Mouse (Mus musculus) liver, adult (tissue): ENCODE data around the gene Lgals2.

ENCODE experiments used
- GATA4 ChIP-seq: IDR thresholded peaks from 2 replicates; pipeline ENCODE4 v1.6.1; 2014; ENCODE audit warnings: mild to moderate bottlenecking, low read length; ENCODE audit not compliant: insufficient replicate concordance

Lgals2 gene

DNA sequence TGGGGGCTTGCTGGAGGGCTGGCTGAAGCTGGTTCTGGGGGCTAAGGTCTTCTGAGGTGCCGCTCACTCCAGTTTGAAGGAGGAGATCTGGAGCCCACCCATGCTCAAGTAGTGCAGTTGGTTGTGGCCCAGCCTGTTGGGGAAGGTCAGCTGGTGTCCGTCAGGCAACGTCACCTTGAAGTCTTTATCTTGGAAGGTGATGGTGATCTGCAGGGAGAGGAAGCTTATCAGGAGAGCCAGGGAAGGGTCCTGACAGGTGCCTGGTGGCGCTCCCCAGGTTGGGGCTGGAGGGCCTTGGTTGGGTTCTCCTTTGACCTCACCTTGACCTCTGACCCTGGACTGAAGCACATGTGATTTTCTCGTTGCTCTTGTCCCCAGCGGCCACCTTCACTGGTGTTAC is 4.4 kb downstream of the Lgals2 start:
- no peak for TF ChIP-seq GATA4

DNA sequence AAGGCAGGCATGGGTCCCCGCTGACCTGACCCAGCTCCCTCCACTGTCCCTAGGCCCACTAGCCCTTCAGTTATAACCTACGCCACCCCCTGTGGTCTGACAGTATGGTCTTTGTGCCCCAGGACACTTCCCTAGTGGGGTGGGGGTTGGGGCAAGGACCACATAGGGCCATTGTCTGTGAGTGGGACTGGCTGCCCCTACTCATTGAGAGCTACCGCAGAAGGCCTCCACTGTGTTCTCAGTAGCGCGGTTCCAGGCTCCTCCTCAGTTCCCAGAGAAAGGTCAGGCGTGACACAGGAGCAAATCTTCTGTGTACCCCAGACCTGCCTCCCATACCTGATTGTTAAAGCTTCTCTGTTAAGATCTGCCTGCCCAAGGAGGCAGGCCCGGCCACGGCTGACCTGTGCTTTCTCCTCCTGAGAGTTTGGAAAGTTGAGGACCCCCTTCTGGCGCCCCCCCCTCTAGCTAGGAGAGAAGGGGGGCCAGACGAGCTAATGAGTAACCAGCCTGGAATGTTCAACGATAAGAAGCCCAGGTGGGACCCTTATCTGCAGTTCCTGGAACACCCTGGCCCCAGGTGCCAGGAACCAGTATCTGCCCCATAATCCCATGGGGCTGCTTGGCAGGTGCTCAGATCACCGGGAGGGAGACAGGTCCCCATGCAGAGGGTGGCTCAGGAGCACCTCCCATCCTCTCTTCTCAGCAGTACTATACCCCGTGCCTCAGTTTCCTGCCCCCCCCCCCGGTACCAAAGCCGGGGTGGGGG is 5.1 kb downstream of the Lgals2 start:
- no peak for TF ChIP-seq GATA4

DNA sequence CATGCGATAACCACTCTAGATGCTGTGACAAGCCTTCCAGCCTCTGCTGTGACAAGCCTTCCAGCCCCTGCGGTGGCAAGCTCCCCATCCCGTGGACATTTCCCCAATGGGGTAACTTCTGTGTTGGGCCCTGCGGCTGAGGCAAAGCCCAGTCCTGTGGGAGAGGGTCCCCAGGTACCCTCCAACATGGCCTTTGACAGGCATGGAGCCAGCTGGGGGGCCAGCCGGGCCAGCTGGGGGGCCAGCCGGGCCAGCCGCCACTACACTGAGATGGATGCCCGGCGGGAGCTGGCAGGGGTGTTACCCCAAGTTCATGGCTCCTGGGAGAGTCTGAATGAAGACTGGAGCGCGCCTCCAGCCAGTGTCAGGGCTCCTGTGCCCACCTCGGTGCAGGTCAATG is 5.8 kb downstream of the Lgals2 start:
- TF ChIP-seq GATA4, result no peak

DNA sequence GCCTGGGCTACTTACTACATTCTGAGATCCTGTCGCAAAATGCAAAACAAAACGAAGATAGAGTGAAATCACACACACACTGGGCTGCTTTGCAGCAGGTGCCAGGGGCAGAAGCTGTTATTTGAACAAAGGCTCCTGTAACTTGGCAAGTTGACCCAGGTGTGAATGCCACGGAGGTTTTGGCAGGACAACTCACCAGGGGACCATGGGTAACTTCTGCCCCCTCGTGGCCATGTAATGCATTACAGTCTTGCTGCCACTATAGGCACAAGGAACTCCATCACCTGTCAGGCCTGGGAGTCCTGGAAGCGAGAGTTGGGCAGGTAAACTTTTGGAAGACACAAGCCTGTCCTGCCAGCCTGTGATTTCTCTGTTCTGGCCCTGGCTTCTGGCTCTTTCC is 6.9 kb downstream of the Lgals2 start:
- TF ChIP-seq GATA4, result no peak

DNA sequence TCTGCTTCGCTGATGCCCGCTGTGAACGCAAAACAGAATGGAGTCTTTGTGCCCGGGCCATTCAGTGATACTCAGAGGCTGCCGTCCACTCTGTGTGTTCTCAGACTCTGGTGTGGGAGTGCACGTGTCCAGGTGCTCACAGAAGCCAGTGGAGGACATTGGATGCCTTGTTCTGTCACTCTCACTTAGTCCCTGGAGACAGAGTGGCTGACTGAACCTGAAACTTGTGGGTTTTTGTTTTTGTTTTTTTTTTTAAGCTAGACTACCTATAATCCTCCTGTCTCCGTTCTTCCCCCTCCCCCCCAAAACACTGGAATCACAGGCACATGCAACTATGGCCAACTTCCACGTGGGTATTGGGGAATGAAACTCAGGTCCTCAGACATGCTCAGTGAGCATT is 9.0 kb downstream of the Lgals2 start:
- TF ChIP-seq GATA4, result no peak

DNA sequence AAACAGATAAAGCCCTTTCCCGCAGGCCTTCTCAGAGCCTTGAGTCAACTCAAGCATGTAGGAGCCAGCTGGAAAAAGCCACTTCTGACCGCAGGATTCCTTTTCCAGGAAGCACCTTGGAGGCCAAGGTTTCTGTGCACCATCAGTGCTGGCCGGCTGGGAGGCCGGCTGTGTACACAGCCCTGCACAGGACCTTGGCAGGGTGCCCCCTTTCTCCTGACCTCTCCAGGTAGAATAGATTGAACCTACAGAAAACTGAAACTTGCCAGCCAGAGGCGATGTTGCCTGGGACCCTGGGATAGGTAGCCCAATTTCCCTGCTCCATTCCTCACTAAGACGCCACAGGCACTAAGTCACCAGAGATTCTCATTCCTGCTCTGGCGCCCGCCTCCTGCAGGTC is 9.5 kb downstream of the Lgals2 start:
- TF ChIP-seq GATA4, result no peak

DNA sequence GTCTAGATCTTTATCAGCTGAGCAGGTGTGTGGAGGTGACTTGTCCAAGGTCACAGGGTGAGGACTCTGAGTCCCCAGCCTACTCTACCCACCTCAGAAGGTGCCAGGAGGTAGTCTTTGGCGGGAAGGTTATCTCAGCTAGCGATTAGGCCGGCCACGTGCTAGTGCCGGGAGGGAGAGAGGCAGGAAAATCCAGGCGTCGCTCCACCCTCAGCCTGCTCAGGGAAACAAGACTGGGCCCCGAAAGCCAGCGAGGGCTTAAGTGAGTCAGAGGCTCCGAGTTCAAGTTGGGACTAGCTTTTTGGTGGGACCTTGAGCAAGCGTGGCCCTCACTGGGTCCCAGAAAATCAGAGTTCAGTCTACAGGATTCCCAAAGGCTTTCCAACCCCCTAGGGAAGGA is 10.0 kb downstream of the Lgals2 start:
- peak; percentile 94 for TF ChIP-seq GATA4

DNA sequence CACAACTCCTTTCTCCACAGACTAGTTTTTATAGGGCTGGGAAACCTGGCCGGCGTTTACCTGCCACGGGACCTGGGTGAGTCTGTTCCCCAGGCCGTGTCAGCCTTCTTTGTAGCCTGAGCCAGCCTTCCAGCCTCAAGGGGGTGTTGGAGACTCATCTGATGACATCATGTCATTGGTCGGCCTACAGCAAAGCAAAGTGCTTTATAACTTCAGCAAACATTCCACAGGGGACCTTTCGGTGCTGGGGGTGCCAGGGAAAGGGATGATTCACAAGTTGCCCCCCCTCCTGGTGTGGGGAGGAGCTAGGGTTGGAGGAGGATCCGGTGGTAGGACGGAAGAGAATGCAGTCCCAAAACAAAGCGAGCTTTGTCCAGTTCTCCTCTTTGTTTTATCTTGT is 10.5 kb downstream of the Lgals2 start:
- TF ChIP-seq GATA4, result no peak

DNA sequence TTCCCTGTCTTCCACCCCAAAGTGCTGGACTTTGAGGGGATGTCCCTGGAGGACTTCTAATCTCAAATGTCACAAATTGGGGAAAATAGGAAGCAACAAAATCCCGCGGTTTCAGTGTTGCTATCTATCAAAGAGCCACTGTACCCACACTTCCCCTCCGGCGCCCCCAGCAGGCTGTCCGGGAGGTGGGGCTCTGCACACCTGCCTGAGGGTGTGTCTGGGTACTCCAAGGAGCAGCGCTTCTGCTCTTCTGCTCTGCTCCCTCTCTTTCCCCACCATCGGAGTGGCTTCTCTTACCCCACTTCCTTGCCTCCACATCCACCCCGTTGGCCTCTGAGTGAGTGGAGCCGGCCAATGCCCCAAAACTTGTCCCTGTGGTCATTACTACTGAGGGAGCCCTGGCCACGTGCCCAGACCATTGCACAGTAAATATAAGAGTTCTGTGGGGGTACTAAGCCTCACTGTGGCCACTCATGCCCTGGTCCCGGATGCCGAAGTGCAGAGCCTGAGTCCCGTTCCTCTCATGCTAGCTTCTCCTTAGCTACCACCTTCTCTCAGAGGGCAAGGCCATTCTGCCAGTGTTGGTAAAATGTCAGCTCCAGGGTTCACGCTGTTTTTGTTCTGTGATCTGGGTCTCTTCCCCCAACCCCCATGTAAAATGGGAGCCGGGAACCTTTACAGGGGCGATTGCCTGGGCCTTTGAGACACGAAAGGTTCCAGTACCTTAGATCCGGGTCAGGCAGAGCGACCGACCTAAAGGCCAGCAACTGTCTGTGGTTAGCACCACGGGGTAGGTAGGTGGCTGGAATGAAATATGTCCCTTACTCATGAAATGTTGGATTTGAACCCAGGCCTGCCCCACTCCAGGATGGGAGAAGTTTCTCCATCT is 11.5 kb downstream of the Lgals2 start:
- no peak for TF ChIP-seq GATA4

DNA sequence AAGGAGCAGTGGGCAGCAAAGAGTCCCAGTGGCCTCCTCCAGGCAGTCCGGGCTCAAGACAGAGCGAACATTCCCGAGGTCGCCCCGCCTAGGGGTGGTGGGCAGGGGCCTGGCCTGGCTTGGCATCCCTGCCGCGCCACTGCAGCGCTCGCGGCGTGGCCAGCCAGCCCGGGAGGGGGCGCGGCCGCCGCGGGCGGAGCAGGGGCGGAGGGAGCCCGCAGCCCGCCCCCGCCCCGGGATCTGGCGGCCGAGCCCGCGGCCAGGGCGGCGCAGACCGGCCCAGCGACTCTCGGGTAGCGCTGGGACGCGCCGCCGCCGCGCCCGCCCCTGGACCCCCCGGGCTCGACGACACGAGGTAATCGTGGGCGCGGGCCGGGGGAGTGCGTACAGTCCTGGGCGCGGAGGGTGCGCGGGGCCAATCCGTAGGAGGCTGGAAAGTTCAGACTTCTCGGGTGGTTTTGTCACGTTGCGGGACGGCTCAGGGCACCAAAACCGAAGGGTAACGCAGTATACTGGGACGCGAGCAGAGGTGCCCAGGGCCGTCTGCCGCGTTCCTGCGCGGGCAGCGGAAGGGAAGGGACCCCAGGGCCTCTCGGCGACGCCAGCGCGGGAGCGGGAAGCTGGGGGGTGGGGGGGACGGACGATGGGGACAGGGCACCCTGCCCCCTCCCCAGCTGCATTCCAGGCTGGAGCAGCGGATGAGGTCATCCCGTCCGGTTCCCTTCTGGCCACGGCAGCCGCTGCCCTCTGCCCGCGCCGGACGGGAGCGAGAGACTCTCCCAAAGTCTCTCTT is 12.8 kb downstream of the Lgals2 start, which contains the start of gene Cdc42ep1:
Cdc42ep1 (plus strand) TSS at position 254 of the 793 bp plus-strand sequence.
- no peak for TF ChIP-seq GATA4

DNA sequence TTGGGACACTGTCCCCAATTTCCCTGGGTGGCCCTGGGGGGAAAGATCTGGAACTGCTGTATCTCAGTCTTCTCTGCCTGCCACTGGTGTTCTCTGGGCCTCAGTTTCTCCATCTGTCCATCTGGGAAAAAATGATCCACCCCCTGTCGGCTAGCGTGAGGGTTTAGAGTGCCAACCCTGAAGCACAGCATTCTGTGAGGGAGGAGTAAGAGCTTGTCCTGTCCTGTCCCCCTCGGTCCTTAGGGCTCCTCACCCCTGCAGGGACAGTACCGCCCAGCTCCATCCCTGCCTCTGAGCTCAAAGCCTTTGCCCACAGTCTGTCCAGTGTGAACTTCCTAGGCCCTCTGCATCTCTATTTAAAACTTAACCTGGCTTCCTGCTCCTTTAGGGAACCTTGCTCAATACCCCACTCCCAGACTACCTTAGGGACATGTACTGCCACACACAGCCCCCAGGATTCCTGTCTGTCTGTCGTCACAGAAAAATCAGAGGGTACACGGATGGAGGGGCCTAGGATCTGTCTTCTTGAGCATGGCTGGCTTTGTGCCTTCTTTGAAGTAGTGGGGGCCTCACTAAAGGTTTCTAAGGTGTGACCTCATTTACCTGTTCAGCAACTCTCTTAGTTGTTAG is 14.1 kb downstream of the Lgals2 start:
- TF ChIP-seq GATA4, result no peak

DNA sequence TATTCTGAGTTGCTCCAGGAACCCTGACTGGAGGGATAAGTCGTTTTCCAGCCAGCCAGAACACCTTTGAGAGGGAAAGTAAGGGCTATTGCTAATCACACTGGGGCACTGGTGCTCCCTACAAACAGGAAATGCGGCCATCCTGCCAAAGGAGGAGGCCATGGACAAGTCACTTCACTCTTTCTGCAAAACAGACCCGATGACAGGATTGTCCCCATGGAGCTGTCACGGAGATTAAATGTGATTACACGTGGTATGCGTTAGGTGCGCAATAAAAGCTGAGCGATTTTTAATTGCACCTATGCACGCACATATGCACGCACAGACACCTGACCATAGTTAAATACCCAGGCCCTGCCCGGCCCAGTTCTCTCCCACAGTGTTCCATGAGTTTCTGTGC is 14.6 kb downstream of the Lgals2 start:
- TF ChIP-seq GATA4, result no peak

DNA sequence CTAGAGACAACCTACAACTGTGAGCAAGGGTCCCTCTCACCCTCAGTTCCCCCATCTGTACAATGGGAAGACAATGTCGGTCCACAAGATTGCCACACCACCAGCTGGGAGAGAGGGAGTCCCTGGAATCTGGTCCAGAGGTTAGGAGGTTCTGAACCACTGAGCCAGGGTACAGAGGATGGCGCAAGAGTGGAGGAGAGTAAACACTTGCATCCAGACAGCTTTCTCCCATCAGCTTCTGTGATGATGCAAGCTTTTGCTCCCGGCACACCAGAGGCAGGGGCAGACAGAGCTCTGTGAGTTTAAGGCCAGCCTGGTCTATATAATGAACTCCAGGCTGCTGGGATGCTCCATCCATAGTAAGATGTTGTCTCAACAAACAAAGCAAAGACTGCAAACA is 15.1 kb downstream of the Lgals2 start:
- no peak for TF ChIP-seq GATA4

DNA sequence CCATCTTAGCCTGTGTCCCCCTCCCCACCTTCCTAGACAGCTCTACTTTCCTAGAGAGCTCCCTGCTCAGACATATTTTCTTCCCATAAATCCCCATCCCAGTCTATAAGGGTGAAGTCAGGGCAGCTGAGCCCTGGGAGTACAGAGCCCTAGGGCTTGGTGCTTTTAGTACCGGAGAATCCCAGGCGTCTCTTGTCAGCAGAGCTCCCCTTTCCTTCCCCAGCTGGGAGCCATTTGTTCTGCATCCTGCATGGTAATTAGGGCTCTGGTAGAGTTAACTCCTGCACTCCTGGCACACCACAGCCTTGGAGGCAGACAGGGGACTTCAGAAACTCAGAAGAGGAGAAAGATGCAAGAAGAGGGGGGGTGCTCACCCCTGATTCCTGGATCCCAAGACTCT is 15.6 kb downstream of the Lgals2 start:
- no peak for TF ChIP-seq GATA4

DNA sequence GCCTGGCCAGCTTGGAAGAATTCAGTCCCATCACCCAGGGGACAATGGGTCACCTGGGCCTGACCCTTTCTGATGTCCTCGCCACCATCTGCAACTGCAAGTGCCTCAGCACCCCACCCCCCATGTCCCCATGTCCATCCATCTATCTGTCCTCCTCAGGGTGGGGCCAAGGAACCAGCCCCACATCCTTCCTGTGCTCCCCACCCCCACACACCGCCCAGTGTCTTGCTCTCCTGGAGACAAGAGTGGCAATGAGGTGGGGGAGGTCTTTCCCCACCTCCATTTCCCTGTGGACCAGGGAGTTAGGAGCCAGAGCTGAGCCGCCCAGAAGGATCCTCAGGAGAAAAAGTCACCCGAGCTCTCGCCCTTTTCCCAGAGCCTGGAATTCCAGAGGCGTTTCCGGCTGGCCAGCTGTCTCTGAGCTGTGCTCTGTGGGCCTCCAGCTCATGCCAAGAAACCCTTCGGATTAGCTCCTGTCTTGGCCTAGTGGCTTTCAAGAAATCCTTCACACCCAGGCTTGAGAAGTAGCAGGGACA is 19.2 kb downstream of the Lgals2 start:
- TF ChIP-seq GATA4, result peak; percentile 28; the same call in 1 of the 2 replicates
